Mouse (Mus musculus) heart, embryonic 16.5 days (tissue): ENCODE data around the gene Chodl. TPM values are rescaled to one million over a fixed set of nuclear protein-coding genes. Genes with fewer than 3 reads are reported as not detected.

ENCODE experiments used
- ATAC-seq: fragments of 200-750 bp; cut with Nextera tagmentation; replicated peaks from 2 replicates; pipeline ENCODE4 v1.8.0; 2017; ENCODE audit warnings: moderate number of reproducible peaks; ENCODE audit not compliant: insufficient read depth, low FRiP score; ENCODE audit errors: extremely low read depth
- H3K27ac ChIP-seq: fragments of 300-500 bp; sonication (generic); 2 replicates; pipeline ENCODE4 v1.5.1; 2014; ENCODE audit warnings: mild to moderate bottlenecking, low read length, control low read depth, moderate library complexity
- H3K27me3 ChIP-seq: fragments of 300-500 bp; sonication (generic); 2 replicates; pipeline ENCODE4 v1.6.1; 2014; ENCODE audit warnings: low read length, mixed read lengths; ENCODE audit not compliant: control insufficient read depth, insufficient read depth
- H3K36me3 ChIP-seq: fragments of 300-500 bp; sonication (generic); 2 replicates; pipeline ENCODE4 v1.6.1; 2014; ENCODE audit not compliant: control insufficient read depth, insufficient read depth
- H3K4me1 ChIP-seq: fragments of 300-500 bp; sonication (generic); 2 replicates; pipeline ENCODE4 v1.6.1; 2014; ENCODE audit warnings: low read length, mixed read lengths; ENCODE audit not compliant: control insufficient read depth, insufficient read depth
- H3K4me2 ChIP-seq: fragments of 300-500 bp; sonication (generic); 2 replicates; pipeline ENCODE4 v1.6.1; 2014; ENCODE audit warnings: low read depth, mild to moderate bottlenecking, control low read depth, low read length
- H3K4me3 ChIP-seq: fragments of 300-500 bp; sonication (generic); 2 replicates; pipeline ENCODE4 v1.5.1; 2014; ENCODE audit warnings: mild to moderate bottlenecking, control low read depth, low read length
- H3K9ac ChIP-seq: fragments of 300-500 bp; sonication (generic); 2 replicates; pipeline ENCODE4 v1.6.1; 2014; ENCODE audit warnings: low read length, control low read depth
- H3K9me3 ChIP-seq: fragments of 300-500 bp; sonication (generic); replicated peaks from 2 replicates; pipeline ENCODE4 v1.6.1; 2016; ENCODE audit warnings: low read length; ENCODE audit not compliant: control insufficient read depth
- WGBS: fragments of 180-500 bp; shearing (Covaris S2); extraction: QIAGEN DNeasy Blood & Tissue Kit; methylation state at CpG from one replicate; pipeline ENCODE4 v1.1.7; 2014; 5-methylcytosine and 5-hydroxymethylcytosine counted together
- polyA plus RNA-seq: library from polyadenylated mRNA; unstranded; fragments of >200 nt; fragmentation: Nextera tagmentation; extraction: Ambion mirVana; gene quantifications from 2 replicates; pipeline ENCODE4 v1.2.1, GENCODE M21; 2015

Gene Chodl
- 0.30 and 0.60 TPM in 2 replicates for polyA plus RNA-seq

GRCm38 (mm10) chr16:78930382-78931286, at the start of gene Chodl:
TSS of gene Chodl (plus strand) at chr16:78930948.
- WGBS, result 13% methylated on average over 19 of the region's 19 CpGs
- Histone ChIP-seq H3K9ac (peak within 1 kb of the TSS; percentile 55), H3K9me3 (no peaks in the 10 kb centered on the region), H3K36me3 (no peaks in the 10 kb centered on the region), H3K4me1 (peaks cover 4% of the 10 kb centered on the region; the same call in 1 of the 2 replicates), H3K4me3 (peak within 1 kb of the TSS; percentile 50), H3K27ac (no peak within 1 kb of the TSS), H3K4me2 (peak within 1 kb of the TSS; percentile 74), H3K27me3 (peaks cover 2% of the 10 kb centered on the region; the same call in 1 of the 2 replicates)
- peak; percentile 45; the same call in 1 of the 2 replicates for ATAC-seq

- no peak overlapping the region for H3K4me3 ChIP-seq
- WGBS, result 78% methylated on average over 5 of the region's 5 CpGs
- H3K36me3 ChIP-seq, result no peaks in the 10 kb centered on the region
- no peaks in the 10 kb centered on the region for H3K27me3 ChIP-seq
- H3K9me3 ChIP-seq, result no peaks in the 10 kb centered on the region
- no peak overlapping the region for H3K27ac ChIP-seq
- H3K9ac ChIP-seq, result no peak overlapping the region
- no peaks in the 10 kb centered on the region for H3K4me1 ChIP-seq
- no peak for ATAC-seq
- H3K4me2 ChIP-seq, result no peak overlapping the region
These were observed 8.1 kb upstream of the Chodl start for GRCm38 (mm10) chr16:78922644-78923043.

GRCm38 (mm10) chr16:78931287-78932025, 708 bp downstream of the Chodl start:
- no peak for ATAC-seq
- WGBS, result 12% methylated on average over 16 of the region's 16 CpGs
- no peaks in the 10 kb centered on the region for H3K9me3 ChIP-seq
- peak overlapping the region; percentile 74 for H3K4me2 ChIP-seq
- no peaks in the 10 kb centered on the region for H3K36me3 ChIP-seq
- H3K27me3 ChIP-seq, result peaks cover 2% of the 10 kb centered on the region; the same call in 1 of the 2 replicates
- H3K4me1 ChIP-seq, result peaks cover 4% of the 10 kb centered on the region; the same call in 1 of the 2 replicates
- H3K27ac ChIP-seq, result no peak overlapping the region
- peak overlapping the region; percentile 50 for H3K4me3 ChIP-seq
- peak overlapping the region; percentile 55 for H3K9ac ChIP-seq

- WGBS, result 84% methylated on average over 2 of the region's 2 CpGs
- Histone ChIP-seq H3K4me3 (no peak overlapping the region), H3K4me2 (no peak overlapping the region), H3K9me3 (no peaks in the 10 kb centered on the region), H3K4me1 (peaks cover 4% of the 10 kb centered on the region; the same call in 1 of the 2 replicates), H3K27ac (no peak overlapping the region), H3K27me3 (peaks cover 2% of the 10 kb centered on the region; the same call in 1 of the 2 replicates), H3K9ac (no peak overlapping the region), H3K36me3 (no peaks in the 10 kb centered on the region)
- ATAC-seq, result no peak
These were observed 3.5 kb downstream of the Chodl start for GRCm38 (mm10) chr16:78934298-78934697.

GRCm38 (mm10) chr16:78937755-78938154, 7.0 kb downstream of the Chodl start:
- Histone ChIP-seq H3K9me3 (no peaks in the 10 kb centered on the region), H3K27ac (no peak overlapping the region), H3K36me3 (no peaks in the 10 kb centered on the region), H3K4me2 (no peak overlapping the region), H3K4me3 (no peak overlapping the region), H3K27me3 (no peaks in the 10 kb centered on the region), H3K4me1 (no peaks in the 10 kb centered on the region), H3K9ac (no peak overlapping the region)
- WGBS, result 58% methylated on average over 8 of the region's 8 CpGs
- ATAC-seq, result no peak

- H3K27ac ChIP-seq, result no peak overlapping the region
- no peaks in the 10 kb centered on the region for H3K9me3 ChIP-seq
- H3K4me1 ChIP-seq, result no peaks in the 10 kb centered on the region
- no peak for ATAC-seq
- H3K36me3 ChIP-seq, result no peaks in the 10 kb centered on the region
- H3K27me3 ChIP-seq, result no peaks in the 10 kb centered on the region
- no peak overlapping the region for H3K4me3 ChIP-seq
- H3K4me2 ChIP-seq, result no peak overlapping the region
- 71% methylated on average over 4 of the region's 4 CpGs for WGBS
- H3K9ac ChIP-seq, result no peak overlapping the region
These were observed 19.6 kb downstream of the Chodl start for GRCm38 (mm10) chr16:78950359-78950758.

GRCm38 (mm10) chr16:78957434-78957833, 26.7 kb downstream of the Chodl start:
- Histone ChIP-seq H3K36me3 (no peaks in the 10 kb centered on the region), H3K27ac (no peak overlapping the region), H3K4me3 (no peak overlapping the region), H3K9ac (no peak overlapping the region), H3K9me3 (no peaks in the 10 kb centered on the region), H3K4me2 (no peak overlapping the region), H3K27me3 (no peaks in the 10 kb centered on the region), H3K4me1 (no peaks in the 10 kb centered on the region)
- WGBS, result 77% methylated on average over 2 of the region's 2 CpGs
- no peak for ATAC-seq

- H3K36me3 ChIP-seq, result no peaks in the 10 kb centered on the region
- H3K27me3 ChIP-seq, result no peaks in the 10 kb centered on the region
- no peak overlapping the region for H3K4me3 ChIP-seq
- H3K27ac ChIP-seq, result no peak overlapping the region
- no peak overlapping the region for H3K9ac ChIP-seq
- no peaks in the 10 kb centered on the region for H3K4me1 ChIP-seq
- 27% methylated on average over 13 of the region's 13 CpGs for WGBS
- H3K9me3 ChIP-seq, result no peaks in the 10 kb centered on the region
- ATAC-seq, result no peak
- no peak overlapping the region for H3K4me2 ChIP-seq
These were observed 38.5 kb downstream of the Chodl start for GRCm38 (mm10) chr16:78969091-78969731.
